Mouse (Mus musculus) testis, adult 2 months (tissue): ENCODE measurements around the gene Lefty2.

Experiments used
- CTCF ChIP-seq: fragments of 200-500 bp; IDR thresholded peaks from 2 replicates; pipeline ENCODE4 v1.5.1; 2012; ENCODE audit warnings: low read depth, mild to moderate bottlenecking, inconsistent platforms, low read length, moderate library complexity; ENCODE audit not compliant: control insufficient read depth, insufficient read depth, insufficient replicate concordance
- POLR2A ChIP-seq: fragments of 200-500 bp; IDR thresholded peaks from 2 replicates; pipeline ENCODE4 v1.6.1; 2012; ENCODE audit warnings: low read depth, mild to moderate bottlenecking, inconsistent platforms, low read length, moderate library complexity; ENCODE audit not compliant: control insufficient read depth

- TF ChIP-seq POLR2A (no peak), CTCF (no peak)
Observed at GRCm38 (mm10) chr1:180913797-180914196, 20.9 kb downstream of the Lefty2 start.
